Mouse (Mus musculus): Measurements from ENCODE around the gene Pdpk1. TPM values are rescaled to one million over a fixed set of nuclear protein-coding genes. Genes with fewer than 3 reads are reported as not detected.
"Not testable (repeated sequence)": the region's sequence is repeated elsewhere in the genome, so short reads cannot be mapped to it uniquely, and the experiment has no call there.

Pdpk1 gene
- polyA plus RNA-seq, 1 experiment from 2014 or later, result 42.6 TPM

DNA sequence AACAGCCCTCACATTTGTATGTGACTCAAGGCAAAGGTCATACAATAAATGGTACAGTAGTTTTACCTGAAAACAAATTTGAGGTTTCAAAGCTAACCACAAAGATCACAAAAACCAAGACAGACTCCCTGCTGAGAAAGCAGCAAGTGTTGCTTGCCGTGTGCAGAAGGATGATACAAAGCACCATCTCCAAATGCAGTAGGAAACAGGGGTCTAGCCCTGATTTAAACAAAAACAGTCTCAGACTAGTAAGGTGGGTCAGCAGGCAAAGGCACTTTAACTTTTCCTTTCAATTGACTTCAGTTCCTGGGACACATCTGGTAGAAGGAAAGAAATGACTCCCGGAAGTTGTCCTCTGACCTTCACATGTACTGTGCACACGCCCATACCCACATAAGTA lies 23.9 kb downstream of the Pdpk1 start:
- DNase-seq (ENCODE audit: low spot score) (no peak), ATAC-seq (no peak)
- H3K36me3 ChIP-seq (ENCODE audit: control insufficient read depth, insufficient read depth, low read length), result no peaks in the 10 kb centered on the region
- H3K27ac ChIP-seq (ENCODE audit: low read depth, low read length), result no peak overlapping the region
- WGBS, result 88% methylated on average over 3 of the region's 3 CpGs
- H3K9ac ChIP-seq (ENCODE audit: low read length), result no peak overlapping the region
- H3K9me3 ChIP-seq (replicated peaks; ENCODE audit: control insufficient read depth, low read length), result no peaks in the 10 kb centered on the region
- H3K27me3 ChIP-seq (replicated peaks; ENCODE audit: control insufficient read depth, insufficient read depth, low read length), result no peaks in the 10 kb centered on the region
- H3K4me2 ChIP-seq (ENCODE audit: low read length), result no peak overlapping the region
- no peaks in the 10 kb centered on the region for H3K4me1 ChIP-seq (ENCODE audit: control insufficient read depth, insufficient read depth, low read length)
- H3K4me3 ChIP-seq (ENCODE audit: low read depth, low read length), result no peak overlapping the region

DNA sequence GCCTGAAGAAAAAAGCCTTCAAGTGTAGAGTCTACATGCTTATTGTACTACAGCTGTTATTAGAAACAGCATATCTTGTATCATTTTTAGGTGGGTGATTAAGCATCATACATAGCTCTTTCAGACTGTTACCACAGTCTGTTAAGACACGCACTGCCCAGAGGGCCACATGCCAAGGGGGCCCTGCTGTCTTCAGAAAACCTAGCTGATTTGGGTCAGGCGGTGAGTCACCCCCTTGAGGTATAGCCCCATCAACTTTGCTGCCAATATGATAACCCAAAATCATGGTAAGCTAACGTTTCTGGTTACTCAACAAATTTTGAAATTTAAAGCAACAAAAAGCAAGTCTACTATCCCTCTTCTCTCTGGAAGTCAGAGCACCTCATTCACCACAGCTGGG lies 31.3 kb downstream of the Pdpk1 start:
- WGBS, result 85% methylated on average over 3 of the region's 3 CpGs
- H3K4me2 ChIP-seq (ENCODE audit: low read length), result no peak overlapping the region

GRCm38 (mm10) chr17:24113031-24113430 lies 37.7 kb downstream of the Pdpk1 start:
- H3K4me1 ChIP-seq (ENCODE audit: control insufficient read depth, insufficient read depth, low read length), result 0 out of 2 replicates have a peak, but pooled peaks cover 4% of the 10 kb centered on the region
- H3K27me3 ChIP-seq (replicated peaks; ENCODE audit: control insufficient read depth, insufficient read depth, low read length), result no peaks in the 10 kb centered on the region
- no peaks in the 10 kb centered on the region for H3K9me3 ChIP-seq (replicated peaks; ENCODE audit: control insufficient read depth, low read length)
- no peak overlapping the region for H3K4me3 ChIP-seq (ENCODE audit: low read depth, low read length)
- DNase-seq (ENCODE audit: low spot score) (no peak), ATAC-seq (no peak)
- no peak overlapping the region for H3K4me2 ChIP-seq (ENCODE audit: low read length)
- no peak overlapping the region for H3K27ac ChIP-seq (ENCODE audit: low read depth, low read length)
- peaks cover 20% of the 10 kb centered on the region; the same call in 1 of the 2 replicates for H3K36me3 ChIP-seq (ENCODE audit: control insufficient read depth, insufficient read depth, low read length)
- no peak overlapping the region for H3K9ac ChIP-seq (ENCODE audit: low read length)
- WGBS, result 80% methylated on average over 4 of the region's 4 CpGs

More for the DNA sequence above, 31.3 kb downstream of the Pdpk1 start:
- Histone ChIP-seq H3K27ac (ENCODE audit: low read depth, low read length) (no peak overlapping the region), H3K4me3 (ENCODE audit: low read depth, low read length) (no peak overlapping the region), H3K27me3 (replicated peaks; ENCODE audit: control insufficient read depth, insufficient read depth, low read length) (no peaks in the 10 kb centered on the region), H3K4me1 (ENCODE audit: control insufficient read depth, insufficient read depth, low read length) (no peaks in the 10 kb centered on the region), H3K36me3 (ENCODE audit: control insufficient read depth, insufficient read depth, low read length) (no peaks in the 10 kb centered on the region), H3K9ac (ENCODE audit: low read length) (no peak overlapping the region), H3K9me3 (replicated peaks; ENCODE audit: control insufficient read depth, low read length) (no peaks in the 10 kb centered on the region)
- no peak for DNase-seq (ENCODE audit: low spot score)
- ATAC-seq, result no peak

DNA sequence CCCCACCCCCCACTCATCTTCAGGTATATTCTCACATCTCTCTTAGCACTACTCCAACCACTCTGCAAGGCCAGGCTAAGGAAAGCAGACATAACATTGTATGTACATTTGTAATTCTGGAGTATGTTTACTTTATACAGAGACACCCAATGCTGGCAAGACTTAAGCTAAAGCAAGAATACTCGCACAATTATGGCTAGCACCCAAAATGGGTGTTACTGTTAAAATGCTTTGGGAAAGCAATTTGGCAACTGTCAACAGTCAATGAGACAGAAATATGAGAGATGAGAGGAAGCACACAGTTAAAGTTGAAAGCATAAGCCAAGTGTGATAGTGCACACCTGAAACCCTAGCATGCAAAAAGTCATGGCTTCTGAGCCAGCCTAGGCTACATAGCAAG lies 39.5 kb downstream of the Pdpk1 start:
- 85% methylated on average over 1 of the region's 1 CpGs for WGBS
- no peaks in the 10 kb centered on the region for H3K9me3 ChIP-seq (replicated peaks; ENCODE audit: control insufficient read depth, low read length)
- DNase-seq (ENCODE audit: low spot score) (peak; percentile 56), ATAC-seq (no peak)
- peaks cover 26% of the 10 kb centered on the region for H3K36me3 ChIP-seq (ENCODE audit: control insufficient read depth, insufficient read depth, low read length)
- no peak overlapping the region for H3K9ac ChIP-seq (ENCODE audit: low read length)
- H3K4me1 ChIP-seq (ENCODE audit: control insufficient read depth, insufficient read depth, low read length), result 0 out of 2 replicates have a peak, but pooled peaks cover 4% of the 10 kb centered on the region
- H3K27ac ChIP-seq (ENCODE audit: low read depth, low read length), result no peak overlapping the region
- H3K4me3 ChIP-seq (ENCODE audit: low read depth, low read length), result no peak overlapping the region
- H3K27me3 ChIP-seq (replicated peaks; ENCODE audit: control insufficient read depth, insufficient read depth, low read length), result no peaks in the 10 kb centered on the region
- no peak overlapping the region for H3K4me2 ChIP-seq (ENCODE audit: low read length)

DNA sequence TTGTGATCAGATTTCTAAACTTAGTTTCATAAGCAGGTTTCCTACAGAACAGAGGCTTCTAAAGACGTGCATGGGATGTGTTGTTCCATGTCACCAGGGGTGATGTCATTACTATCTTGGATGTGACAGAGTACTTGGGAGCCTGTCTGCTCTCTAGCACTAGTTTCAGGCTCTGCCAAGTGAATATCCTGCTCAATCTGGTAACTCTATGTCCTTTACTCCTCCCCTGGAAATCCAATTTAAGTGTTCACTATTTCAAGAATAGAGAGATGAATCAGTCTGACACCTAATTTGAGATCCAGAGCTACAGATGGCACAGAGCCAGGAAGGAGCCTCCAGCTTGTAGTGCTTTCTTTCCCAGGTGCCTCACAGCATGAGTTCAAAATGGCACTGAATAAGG lies 41.8 kb downstream of the Pdpk1 start:
- 53% methylated on average over 1 of the region's 1 CpGs for WGBS
- Histone ChIP-seq H3K4me2 (ENCODE audit: low read length) (no peak overlapping the region), H3K9me3 (replicated peaks; ENCODE audit: control insufficient read depth, low read length) (no peaks in the 10 kb centered on the region), H3K9ac (ENCODE audit: low read length) (no peak overlapping the region), H3K4me1 (ENCODE audit: control insufficient read depth, insufficient read depth, low read length) (0 out of 2 replicates have a peak, but pooled peaks cover 4% of the 10 kb centered on the region), H3K27me3 (replicated peaks; ENCODE audit: control insufficient read depth, insufficient read depth, low read length) (no peaks in the 10 kb centered on the region), H3K27ac (ENCODE audit: low read depth, low read length) (no peak overlapping the region), H3K36me3 (ENCODE audit: control insufficient read depth, insufficient read depth, low read length) (peaks cover 41% of the 10 kb centered on the region), H3K4me3 (ENCODE audit: low read depth, low read length) (no peak overlapping the region)
- ATAC-seq, result no peak
- peak; percentile 28 for DNase-seq (ENCODE audit: low spot score)

- no peaks in the 10 kb centered on the region for H3K9me3 ChIP-seq (replicated peaks; ENCODE audit: control insufficient read depth, low read length)
- no peak overlapping the region for H3K4me3 ChIP-seq (ENCODE audit: low read depth, low read length)
- H3K4me2 ChIP-seq (ENCODE audit: low read length), result no peak overlapping the region
- H3K27ac ChIP-seq (ENCODE audit: low read depth, low read length), result no peak overlapping the region
- DNase-seq (ENCODE audit: low spot score), result no peak
- H3K27me3 ChIP-seq (replicated peaks; ENCODE audit: control insufficient read depth, insufficient read depth, low read length), result no peaks in the 10 kb centered on the region
- no peak for ATAC-seq
- H3K4me1 ChIP-seq (ENCODE audit: control insufficient read depth, insufficient read depth, low read length), result no peaks in the 10 kb centered on the region
- WGBS, result 86% methylated on average over 2 of the region's 2 CpGs
- H3K9ac ChIP-seq (ENCODE audit: low read length), result no peak overlapping the region
- peaks cover 47% of the 10 kb centered on the region for H3K36me3 ChIP-seq (ENCODE audit: control insufficient read depth, insufficient read depth, low read length)
Observed at GRCm38 (mm10) chr17:24105111-24105510, 45.6 kb downstream of the Pdpk1 start.

DNA sequence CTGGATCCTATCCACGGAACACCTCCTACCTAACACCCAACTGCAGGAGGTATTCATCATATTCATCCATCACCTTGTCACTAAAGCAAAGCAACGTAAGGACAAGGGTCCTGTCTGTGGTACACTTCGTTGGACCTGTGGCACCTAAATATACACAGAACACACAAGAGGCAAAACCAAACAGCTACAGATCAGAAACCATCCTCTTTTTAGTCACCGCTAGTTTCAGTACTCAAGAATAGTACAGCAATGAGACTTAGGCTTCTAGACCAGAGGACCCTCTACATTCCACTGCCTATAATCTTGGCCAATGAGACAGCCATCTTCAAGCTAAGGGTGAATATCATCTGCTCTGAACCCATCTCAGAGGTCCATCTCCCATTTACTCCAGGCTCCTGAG lies 52.4 kb downstream of the Pdpk1 start:
- no peak overlapping the region for H3K9ac ChIP-seq (ENCODE audit: low read length)
- H3K4me2 ChIP-seq (ENCODE audit: low read length), result no peak overlapping the region
- DNase-seq (ENCODE audit: low spot score) (no peak), ATAC-seq (no peak)
- H3K36me3 ChIP-seq (ENCODE audit: control insufficient read depth, insufficient read depth, low read length), result peaks cover 50% of the 10 kb centered on the region
- WGBS, result 98% methylated on average over 4 of the region's 4 CpGs
- H3K27me3 ChIP-seq (replicated peaks; ENCODE audit: control insufficient read depth, insufficient read depth, low read length), result no peaks in the 10 kb centered on the region
- H3K9me3 ChIP-seq (replicated peaks; ENCODE audit: control insufficient read depth, low read length), result no peaks in the 10 kb centered on the region
- H3K4me1 ChIP-seq (ENCODE audit: control insufficient read depth, insufficient read depth, low read length), result no peaks in the 10 kb centered on the region
- no peak overlapping the region for H3K27ac ChIP-seq (ENCODE audit: low read depth, low read length)
- no peak overlapping the region for H3K4me3 ChIP-seq (ENCODE audit: low read depth, low read length)

GRCm38 (mm10) chr17:24090575-24090974 lies 60.1 kb downstream of the Pdpk1 start:
- no peaks in the 10 kb centered on the region for H3K27me3 ChIP-seq (replicated peaks; ENCODE audit: control insufficient read depth, insufficient read depth, low read length)
- H3K36me3 ChIP-seq (ENCODE audit: control insufficient read depth, insufficient read depth, low read length), result peaks cover 70% of the 10 kb centered on the region
- 100% methylated on average over 1 of the region's 1 CpGs for WGBS
- no peak overlapping the region for H3K9ac ChIP-seq (ENCODE audit: low read length)
- no peaks in the 10 kb centered on the region for H3K4me1 ChIP-seq (ENCODE audit: control insufficient read depth, insufficient read depth, low read length)
- H3K9me3 ChIP-seq (replicated peaks; ENCODE audit: control insufficient read depth, low read length), result no peaks in the 10 kb centered on the region
- H3K4me2 ChIP-seq (ENCODE audit: low read length), result no peak overlapping the region
- DNase-seq (ENCODE audit: low spot score), result no peak
- no peak overlapping the region for H3K4me3 ChIP-seq (ENCODE audit: low read depth, low read length)
- no peak for ATAC-seq
- no peak overlapping the region for H3K27ac ChIP-seq (ENCODE audit: low read depth, low read length)

DNA sequence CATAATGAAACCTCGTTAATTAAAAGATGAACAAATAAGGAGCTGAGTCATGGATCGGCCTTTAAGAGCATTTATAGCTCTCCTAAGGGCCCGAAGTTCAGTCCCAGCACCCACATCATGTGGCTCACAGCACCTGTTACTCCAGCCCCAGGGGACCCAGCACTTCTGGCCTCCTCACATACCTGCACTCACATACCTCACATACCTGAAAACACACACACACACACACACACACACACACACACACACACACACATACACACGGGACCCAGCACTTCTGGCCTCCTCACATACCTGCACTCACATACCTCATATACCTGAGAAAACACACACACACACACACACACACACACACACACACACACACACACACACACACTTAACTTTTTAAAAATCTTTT lies 64.3 kb downstream of the Pdpk1 start:
- H3K27ac ChIP-seq (ENCODE audit: low read depth, low read length); H3K9ac ChIP-seq (ENCODE audit: low read length); DNase-seq (ENCODE audit: low spot score); H3K27me3 ChIP-seq (replicated peaks; ENCODE audit: control insufficient read depth, insufficient read depth, low read length); H3K4me1 ChIP-seq (ENCODE audit: control insufficient read depth, insufficient read depth, low read length); H3K9me3 ChIP-seq (replicated peaks; ENCODE audit: control insufficient read depth, low read length); H3K4me2 ChIP-seq (ENCODE audit: low read length); ATAC-seq; H3K4me3 ChIP-seq (ENCODE audit: low read depth, low read length): not testable (repeated sequence)
- WGBS, result 91% methylated on average over 4 of the region's 4 CpGs
- peaks cover 44% of the 10 kb centered on the region for H3K36me3 ChIP-seq (ENCODE audit: control insufficient read depth, insufficient read depth, low read length)

Data from forebrain, embryonic 14.5 days (tissue).